Mouse (Mus musculus) heart, embryonic 16.5 days (tissue): ENCODE results near the gene Klkb1. TPM values are rescaled to one million over a fixed set of nuclear protein-coding genes. Genes with fewer than 3 reads are reported as not detected.

ENCODE experiments used
- ATAC-seq: fragments of 200-750 bp; cut with Nextera tagmentation; replicated peaks from 2 replicates; pipeline ENCODE4 v1.8.0; 2017; ENCODE audit warnings: moderate number of reproducible peaks; ENCODE audit not compliant: insufficient read depth, low FRiP score; ENCODE audit errors: extremely low read depth
- H3K27ac ChIP-seq: fragments of 300-500 bp; sonication (generic); 2 replicates; pipeline ENCODE4 v1.5.1; 2014; ENCODE audit warnings: mild to moderate bottlenecking, low read length, control low read depth, moderate library complexity
- H3K27me3 ChIP-seq: fragments of 300-500 bp; sonication (generic); 2 replicates; pipeline ENCODE4 v1.6.1; 2014; ENCODE audit warnings: low read length, mixed read lengths; ENCODE audit not compliant: control insufficient read depth, insufficient read depth
- H3K36me3 ChIP-seq: fragments of 300-500 bp; sonication (generic); 2 replicates; pipeline ENCODE4 v1.6.1; 2014; ENCODE audit not compliant: control insufficient read depth, insufficient read depth
- H3K4me1 ChIP-seq: fragments of 300-500 bp; sonication (generic); 2 replicates; pipeline ENCODE4 v1.6.1; 2014; ENCODE audit warnings: low read length, mixed read lengths; ENCODE audit not compliant: control insufficient read depth, insufficient read depth
- H3K4me2 ChIP-seq: fragments of 300-500 bp; sonication (generic); 2 replicates; pipeline ENCODE4 v1.6.1; 2014; ENCODE audit warnings: low read depth, mild to moderate bottlenecking, control low read depth, low read length
- H3K4me3 ChIP-seq: fragments of 300-500 bp; sonication (generic); 2 replicates; pipeline ENCODE4 v1.5.1; 2014; ENCODE audit warnings: mild to moderate bottlenecking, control low read depth, low read length
- H3K9ac ChIP-seq: fragments of 300-500 bp; sonication (generic); 2 replicates; pipeline ENCODE4 v1.6.1; 2014; ENCODE audit warnings: low read length, control low read depth
- H3K9me3 ChIP-seq: fragments of 300-500 bp; sonication (generic); replicated peaks from 2 replicates; pipeline ENCODE4 v1.6.1; 2016; ENCODE audit warnings: low read length; ENCODE audit not compliant: control insufficient read depth
- WGBS: fragments of 180-500 bp; shearing (Covaris S2); extraction: QIAGEN DNeasy Blood & Tissue Kit; methylation state at CpG from one replicate; pipeline ENCODE4 v1.1.7; 2014; 5-methylcytosine and 5-hydroxymethylcytosine counted together
- polyA plus RNA-seq: library from polyadenylated mRNA; unstranded; fragments of >200 nt; fragmentation: Nextera tagmentation; extraction: Ambion mirVana; gene quantifications from 2 replicates; pipeline ENCODE4 v1.2.1, GENCODE M21; 2015

Klkb1 gene
- polyA plus RNA-seq, 1 experiment from 2014 or later, result not detected

DNA sequence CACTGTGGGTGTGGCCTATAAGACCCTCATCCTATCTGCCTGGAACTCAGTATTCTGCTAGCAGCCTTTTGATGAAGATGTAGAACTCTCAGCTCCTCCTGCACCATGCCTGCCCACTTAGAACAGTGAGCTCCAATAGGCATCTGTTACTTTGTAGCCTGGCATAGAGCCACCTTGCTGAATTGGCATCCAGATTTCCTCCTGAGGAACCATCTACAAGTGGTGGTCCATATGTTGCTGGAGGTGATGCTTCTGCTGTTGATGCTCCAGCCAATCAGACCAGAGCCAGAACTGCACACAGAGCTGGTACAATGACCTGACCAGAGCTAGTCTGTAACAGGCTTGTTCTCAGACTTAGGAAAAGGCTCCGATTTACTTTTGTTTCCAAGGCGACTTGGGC, 2.9 kb downstream of the Klkb1 start:
- Histone ChIP-seq H3K4me3 (no peak overlapping the region), H3K36me3 (no peaks in the 10 kb centered on the region), H3K27ac (no peak overlapping the region), H3K27me3 (no peaks in the 10 kb centered on the region), H3K9me3 (no peaks in the 10 kb centered on the region), H3K4me1 (no peaks in the 10 kb centered on the region), H3K9ac (no peak overlapping the region), H3K4me2 (no peak overlapping the region)
- ATAC-seq, result no peak
- 85% methylated on average over 2 of the region's 2 CpGs for WGBS

DNA sequence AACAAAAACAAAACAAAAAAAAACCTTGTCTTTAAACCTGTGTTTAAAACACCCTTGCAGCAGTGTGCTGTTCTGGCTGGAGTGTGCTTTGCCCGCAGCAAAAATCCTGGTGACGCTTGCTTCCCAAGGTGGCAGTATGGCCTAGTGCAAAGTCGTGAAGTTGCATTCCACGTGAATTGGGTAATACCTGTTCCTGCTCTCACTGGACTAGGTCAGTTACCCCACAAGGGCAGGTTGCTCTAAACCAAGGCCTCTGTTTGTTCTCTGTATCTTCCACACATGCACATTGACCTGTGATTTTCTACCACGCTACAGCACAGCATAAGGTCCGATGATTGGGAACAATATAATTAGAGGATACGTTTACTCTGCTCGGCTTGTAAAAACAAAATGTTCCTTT, 13.0 kb downstream of the Klkb1 start:
- Histone ChIP-seq H3K36me3 (no peaks in the 10 kb centered on the region), H3K4me2 (no peak overlapping the region), H3K9ac (no peak overlapping the region), H3K27ac (no peak overlapping the region), H3K9me3 (no peaks in the 10 kb centered on the region), H3K4me3 (no peak overlapping the region), H3K4me1 (no peaks in the 10 kb centered on the region), H3K27me3 (no peaks in the 10 kb centered on the region)
- no peak for ATAC-seq
- 74% methylated on average over 8 of the region's 8 CpGs for WGBS

DNA sequence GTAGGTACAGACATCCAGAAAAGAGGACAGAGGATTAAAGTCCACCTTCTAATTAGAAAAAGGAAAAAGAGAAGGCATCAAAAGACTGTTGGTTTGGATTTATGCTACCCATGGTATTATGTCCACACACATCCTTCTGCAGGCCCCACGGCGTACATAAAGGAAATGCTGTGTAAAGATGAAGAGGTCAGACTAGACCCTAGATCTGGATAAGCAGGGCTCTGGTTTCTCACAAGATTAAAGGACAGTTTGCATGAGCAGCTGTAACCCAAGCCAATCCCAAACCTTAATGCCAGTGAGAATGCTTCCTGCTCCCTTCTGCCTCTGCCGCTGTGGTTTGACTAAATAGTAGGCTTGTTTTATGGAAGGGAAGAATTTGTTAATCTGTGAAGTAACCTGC, 17.2 kb downstream of the Klkb1 start:
- 67% methylated on average over 3 of the region's 3 CpGs for WGBS
- no peaks in the 10 kb centered on the region for H3K36me3 ChIP-seq
- no peaks in the 10 kb centered on the region for H3K9me3 ChIP-seq
- H3K4me1 ChIP-seq, result no peaks in the 10 kb centered on the region
- ATAC-seq, result no peak
- H3K4me2 ChIP-seq, result no peak overlapping the region
- no peak overlapping the region for H3K9ac ChIP-seq
- H3K4me3 ChIP-seq, result no peak overlapping the region
- no peaks in the 10 kb centered on the region for H3K27me3 ChIP-seq
- no peak overlapping the region for H3K27ac ChIP-seq

DNA sequence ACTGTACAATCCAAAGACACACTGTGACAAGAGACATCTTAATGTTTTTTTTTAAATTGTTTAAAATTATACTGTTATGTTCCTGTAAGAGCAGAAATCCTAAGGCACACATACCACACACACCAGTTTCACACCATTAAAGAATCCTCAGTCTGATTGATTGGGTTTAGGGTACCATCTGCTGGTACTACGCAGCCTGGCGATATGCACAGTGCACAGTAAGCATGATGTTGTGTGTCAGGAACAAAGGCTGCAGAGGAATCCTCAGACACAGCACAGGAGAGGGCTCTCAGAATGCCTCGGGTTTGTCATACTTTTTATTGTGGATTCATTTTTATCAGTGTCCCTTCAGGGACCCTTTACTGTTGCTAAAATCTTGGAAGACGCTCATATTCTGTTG, 20.3 kb downstream of the Klkb1 start:
- ATAC-seq, result no peak
- WGBS, result 74% methylated on average over 4 of the region's 4 CpGs
- H3K4me3 ChIP-seq, result no peak overlapping the region
- H3K27me3 ChIP-seq, result no peaks in the 10 kb centered on the region
- no peak overlapping the region for H3K4me2 ChIP-seq
- H3K36me3 ChIP-seq, result no peaks in the 10 kb centered on the region
- H3K9me3 ChIP-seq, result no peaks in the 10 kb centered on the region
- H3K4me1 ChIP-seq, result no peaks in the 10 kb centered on the region
- H3K27ac ChIP-seq, result no peak overlapping the region
- no peak overlapping the region for H3K9ac ChIP-seq

DNA sequence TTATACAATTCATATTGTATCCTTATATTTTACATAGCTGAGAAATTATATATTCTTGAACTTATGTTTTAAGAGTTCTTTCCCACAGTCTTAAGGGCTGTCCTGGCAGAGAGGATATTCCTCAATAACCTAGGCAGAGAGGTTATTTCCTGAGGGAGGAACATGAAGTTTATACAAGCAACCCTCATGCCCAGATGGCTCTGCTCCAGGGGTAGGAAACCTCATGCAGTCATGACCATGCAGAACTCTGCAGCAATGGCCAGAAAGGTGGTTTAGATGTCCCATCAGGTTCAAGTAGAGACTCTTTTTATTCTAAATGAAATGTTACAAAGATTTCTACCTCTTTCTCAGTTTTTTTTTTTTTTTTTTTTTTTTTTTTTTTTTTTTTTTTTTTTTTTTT, 25.6 kb downstream of the Klkb1 start:
- H3K4me1 ChIP-seq, result 0 out of 2 replicates have a peak, but pooled peaks cover 2% of the 10 kb centered on the region
- ATAC-seq, result no peak
- no peak overlapping the region for H3K9ac ChIP-seq
- no peak overlapping the region for H3K4me3 ChIP-seq
- H3K4me2 ChIP-seq, result no peak overlapping the region
- no peaks in the 10 kb centered on the region for H3K27me3 ChIP-seq
- peaks cover 5% of the 10 kb centered on the region; the same call in 1 of the 2 replicates for H3K9me3 ChIP-seq
- no peaks in the 10 kb centered on the region for H3K36me3 ChIP-seq
- H3K27ac ChIP-seq, result no peak overlapping the region

- no peak overlapping the region for H3K4me2 ChIP-seq
- peaks cover 5% of the 10 kb centered on the region; the same call in 1 of the 2 replicates for H3K9me3 ChIP-seq
These were observed 26.2 kb downstream of the Klkb1 start for GRCm38 (mm10) chr8:45268485-45268884.

GRCm38 (mm10) chr8:45267611-45268391, 26.9 kb downstream of the Klkb1 start:
- ATAC-seq, result peak; percentile 63; the same call in 1 of the 2 replicates
- H3K4me2 ChIP-seq, result no peak overlapping the region
- H3K27ac ChIP-seq, result no peak overlapping the region
- no peaks in the 10 kb centered on the region for H3K27me3 ChIP-seq
- H3K36me3 ChIP-seq, result no peaks in the 10 kb centered on the region
- no peak overlapping the region for H3K9ac ChIP-seq
- H3K4me3 ChIP-seq, result no peak overlapping the region
- WGBS, result 53% methylated on average over 4 of the region's 4 CpGs
- 0 out of 2 replicates have a peak, but pooled peaks cover 2% of the 10 kb centered on the region for H3K4me1 ChIP-seq
- peaks cover 5% of the 10 kb centered on the region; the same call in 1 of the 2 replicates for H3K9me3 ChIP-seq

More at GRCm38 (mm10) chr8:45268485-45268884, 26.2 kb downstream of the Klkb1 start:
- Histone ChIP-seq H3K4me1 (0 out of 2 replicates have a peak, but pooled peaks cover 2% of the 10 kb centered on the region), H3K4me3 (no peak overlapping the region), H3K27ac (no peak overlapping the region), H3K36me3 (no peaks in the 10 kb centered on the region), H3K27me3 (no peaks in the 10 kb centered on the region), H3K9ac (no peak overlapping the region)
- ATAC-seq, result no peak

- Histone ChIP-seq H3K4me1 (0 out of 2 replicates have a peak, but pooled peaks cover 2% of the 10 kb centered on the region), H3K27me3 (no peaks in the 10 kb centered on the region), H3K9ac (no peak overlapping the region), H3K4me3 (no peak overlapping the region), H3K27ac (no peak overlapping the region), H3K36me3 (no peaks in the 10 kb centered on the region), H3K4me2 (no peak overlapping the region), H3K9me3 (peaks cover 5% of the 10 kb centered on the region; the same call in 1 of the 2 replicates)
- WGBS, result 62% methylated on average over 8 of the region's 8 CpGs
- ATAC-seq, result no peak
These were observed 27.7 kb downstream of the Klkb1 start for GRCm38 (mm10) chr8:45266993-45267392.

DNA sequence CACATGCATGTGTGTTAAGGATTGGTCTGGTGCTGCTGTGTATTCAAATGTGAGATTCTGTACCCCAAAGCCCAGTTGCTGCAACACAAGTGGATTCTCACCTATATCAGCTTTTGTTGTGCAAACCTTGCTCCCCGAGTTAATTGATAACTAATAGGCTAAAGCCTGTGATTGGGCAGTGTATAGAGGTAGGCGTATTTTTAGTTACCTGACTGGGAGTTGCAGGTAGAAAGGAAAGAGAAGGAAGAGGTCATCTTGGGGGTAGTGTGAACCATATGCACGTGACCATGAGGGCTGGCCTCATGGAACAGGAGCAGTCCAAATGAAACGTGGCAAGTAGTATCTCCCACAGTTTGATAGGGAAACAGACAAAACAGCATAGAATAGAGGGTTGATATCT, 29.7 kb downstream of the Klkb1 start:
- Histone ChIP-seq H3K4me2 (no peak overlapping the region), H3K9me3 (peaks cover 5% of the 10 kb centered on the region; the same call in 1 of the 2 replicates), H3K27ac (no peak overlapping the region), H3K27me3 (no peaks in the 10 kb centered on the region), H3K4me3 (no peak overlapping the region), H3K4me1 (0 out of 2 replicates have a peak, but pooled peaks cover 2% of the 10 kb centered on the region), H3K9ac (no peak overlapping the region), H3K36me3 (no peaks in the 10 kb centered on the region)
- no peak for ATAC-seq
- whole genome bisulfite sequencing, result 72% methylated on average over 4 of the region's 4 CpGs
